Mouse (Mus musculus) embryonic facial prominence, embryonic 11.5 days (tissue): Measurements from ENCODE around the gene Eif3k. TPM values are rescaled to one million over a fixed set of nuclear protein-coding genes. Genes with fewer than 3 reads are reported as not detected.

Experiments used
- ATAC-seq: fragments of 200-750 bp; cut with Nextera tagmentation; replicated peaks from 2 replicates; pipeline ENCODE4 v1.8.0; 2017; ENCODE audit warnings: low read depth; ENCODE audit not compliant: insufficient number of reproducible peaks, low FRiP score, low TSS enrichment
- DNase-seq: peaks from one replicate; pipeline ENCODE4 v3.0.0-alpha.2; 2015; ENCODE audit warnings: low spot score
- H3K27ac ChIP-seq: fragments of 300-500 bp; sonication (generic); replicated peaks from 2 replicates; pipeline ENCODE4 v1.5.1; 2014; ENCODE audit warnings: mild to moderate bottlenecking, low read depth, low read length, control low read depth
- H3K27me3 ChIP-seq: fragments of 300-500 bp; sonication (generic); 2 replicates; pipeline ENCODE4 v1.6.1; 2014; ENCODE audit warnings: mild to moderate bottlenecking, low read length, moderate library complexity, mixed read lengths; ENCODE audit not compliant: control insufficient read depth, insufficient read depth
- H3K36me3 ChIP-seq: fragments of 300-500 bp; sonication (generic); replicated peaks from 2 replicates; pipeline ENCODE4 v1.6.1; 2014; ENCODE audit warnings: low read depth, mild to moderate bottlenecking, low read length, moderate library complexity, mixed read lengths; ENCODE audit not compliant: control insufficient read depth, insufficient read depth
- H3K4me1 ChIP-seq: fragments of 300-500 bp; sonication (generic); 2 replicates; pipeline ENCODE4 v1.6.1; 2014; ENCODE audit warnings: low read length, mixed read lengths; ENCODE audit not compliant: control insufficient read depth, insufficient read depth
- H3K4me2 ChIP-seq: fragments of 300-500 bp; sonication (generic); 2 replicates; pipeline ENCODE4 v1.6.1; 2014; ENCODE audit warnings: low read depth, mild to moderate bottlenecking, control low read depth, low read length, moderate library complexity
- H3K4me3 ChIP-seq: fragments of 300-500 bp; sonication (generic); 2 replicates; pipeline ENCODE4 v1.5.1; 2014; ENCODE audit warnings: low read depth, low read length, control low read depth
- H3K9ac ChIP-seq: fragments of 300-500 bp; sonication (generic); replicated peaks from 2 replicates; pipeline ENCODE4 v1.6.1; 2014; ENCODE audit warnings: mild to moderate bottlenecking, control low read depth, low read length
- H3K9me3 ChIP-seq: fragments of 300-500 bp; sonication (generic); replicated peaks from 2 replicates; pipeline ENCODE4 v1.6.1; 2016; ENCODE audit warnings: mild to moderate bottlenecking, low read length, inconsistent platforms, mixed read lengths; ENCODE audit not compliant: control insufficient read depth
- WGBS: fragments of 180-500 bp; shearing (Covaris S2); extraction: QIAGEN DNeasy Blood & Tissue Kit; methylation state at CpG from one replicate; pipeline ENCODE4 v1.1.7; 2014; 5-methylcytosine and 5-hydroxymethylcytosine counted together
- polyA plus RNA-seq: library from polyadenylated mRNA; unstranded; fragments of >200 nt; fragmentation: Nextera tagmentation; extraction: Ambion mirVana; gene quantifications from 2 replicates; pipeline ENCODE4 v1.2.1, GENCODE M21; 2014

Eif3k gene
- polyA plus RNA-seq: 439 and 446 TPM in 2 replicates

DNA sequence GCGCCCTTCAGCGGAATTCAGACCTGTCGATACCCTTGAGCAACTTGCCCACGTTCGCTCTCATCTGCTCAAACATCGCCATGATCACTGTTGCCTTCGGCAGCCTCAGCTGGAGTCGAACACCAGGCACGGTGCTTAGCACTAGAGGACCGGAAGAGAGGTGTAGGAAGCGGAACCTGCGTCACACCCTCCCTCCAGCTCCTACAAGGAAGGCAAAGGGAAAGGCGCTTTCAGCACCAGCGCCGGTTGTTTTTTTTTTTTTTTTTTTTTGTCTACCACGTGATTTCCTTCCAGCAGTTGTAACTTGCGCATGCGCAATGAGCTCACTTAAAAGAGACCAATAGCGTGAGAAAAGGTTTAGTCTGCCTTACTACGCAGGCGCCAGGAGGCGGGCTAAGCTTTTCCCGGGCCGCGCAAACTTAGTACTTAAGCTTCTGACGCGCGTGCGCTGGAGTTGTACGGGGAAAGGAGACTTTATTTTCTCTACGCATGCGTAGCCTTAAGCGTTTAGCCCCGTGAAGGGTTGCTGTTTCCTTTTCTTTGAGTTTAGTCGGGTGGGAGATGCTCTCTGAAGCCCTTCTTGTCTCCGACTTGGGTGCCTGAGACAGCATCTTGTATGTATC lies at the start of gene Eif3k, which contains the start of gene Map4k1:
Eif3k (minus strand) TSS at position 214 of the 623 bp plus-strand sequence.
Map4k1 (plus strand) TSS at position 400 of the 623 bp plus-strand sequence.
- H3K27me3 ChIP-seq: no peaks in the 10 kb centered on the region
- ATAC-seq (peak; percentile 94), DNase-seq (peak; percentile 100)
- H3K36me3 ChIP-seq: no peaks in the 10 kb centered on the region; the same call in 1 of the 2 replicates
- H3K4me1 ChIP-seq: no peaks in the 10 kb centered on the region; the same call in 1 of the 2 replicates
- H3K27ac ChIP-seq: peak within 1 kb of the TSS; percentile 38; the same call in 1 of the 2 replicates
- under 1% methylated on average over 36 of the region's 36 CpGs for WGBS
- peak within 1 kb of the TSS; percentile 79 for H3K9ac ChIP-seq
- H3K9me3 ChIP-seq: no peaks in the 10 kb centered on the region
- H3K4me3 ChIP-seq: peak within 1 kb of the TSS; percentile 53
- peak within 1 kb of the TSS; percentile 84 for H3K4me2 ChIP-seq

DNA sequence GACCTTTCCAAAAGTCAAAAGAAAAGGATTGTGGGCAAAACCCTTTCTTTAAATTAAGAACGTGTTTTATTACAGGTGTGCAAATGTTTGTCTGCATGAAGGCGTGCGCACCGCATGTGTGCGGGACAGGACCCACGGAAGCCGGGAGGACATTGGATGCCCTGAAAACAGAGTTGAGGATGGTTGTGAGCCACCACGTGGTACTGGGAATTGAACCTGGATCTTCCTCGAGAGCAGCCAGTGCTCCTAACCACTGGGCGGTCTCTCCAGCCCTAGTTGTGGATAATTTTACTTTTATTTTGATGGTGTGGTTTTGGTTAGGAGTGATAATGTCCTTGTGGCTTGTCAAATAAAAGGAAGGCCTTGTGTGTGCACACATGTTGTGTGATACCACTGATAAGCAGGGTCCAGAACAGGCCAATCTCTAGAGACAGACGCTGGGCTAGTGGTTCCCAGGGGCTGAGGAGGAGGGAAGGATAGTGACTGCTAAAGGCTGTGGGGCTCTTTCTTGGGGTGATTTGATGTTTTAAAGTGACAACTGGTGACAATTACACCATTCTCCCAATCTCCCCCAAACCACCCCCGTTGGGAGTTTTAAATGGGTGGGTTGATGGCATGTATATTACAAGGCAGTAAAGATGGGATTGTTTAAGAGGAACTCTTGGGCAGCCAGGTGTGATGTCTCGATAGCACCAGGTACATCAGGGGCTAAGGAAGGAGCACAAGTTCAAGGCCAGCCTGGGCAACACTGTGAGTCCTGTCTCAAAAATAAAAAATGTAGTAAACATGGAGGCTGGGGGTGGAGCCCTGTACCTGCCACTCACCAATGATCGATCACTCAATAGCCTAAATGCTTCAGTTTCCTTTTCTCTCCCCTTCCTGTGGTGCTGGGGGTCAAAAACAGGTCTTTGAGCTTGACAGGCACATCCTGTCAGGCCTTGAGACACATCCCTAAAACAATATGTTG lies 48.3 kb upstream of the Eif3k start:
- 88% methylated on average over 14 of the region's 14 CpGs for WGBS

DNA sequence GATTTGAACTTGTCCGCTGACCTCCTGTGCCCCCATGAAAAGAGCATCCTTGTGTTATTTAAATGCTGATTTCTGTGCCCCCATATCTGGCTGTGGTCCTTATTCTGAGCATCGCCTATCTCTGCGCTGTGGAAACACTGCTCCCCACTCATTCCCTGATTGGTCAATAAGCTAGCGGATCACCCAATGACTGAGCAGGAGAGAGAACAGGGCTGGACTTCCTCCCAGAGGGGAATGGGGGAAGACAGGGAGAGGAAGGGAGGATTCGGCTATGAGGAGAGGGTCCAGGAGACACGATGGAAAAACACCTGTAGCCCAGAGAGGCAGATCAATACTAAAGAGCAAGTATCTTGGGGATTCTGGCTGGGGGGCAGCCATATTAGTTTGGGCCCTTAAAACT lies 47.1 kb upstream of the Eif3k start:
- DNase-seq (no peak), ATAC-seq (no peak)
- Histone ChIP-seq H3K27me3 (no peaks in the 10 kb centered on the region), H3K4me3 (no peak overlapping the region), H3K4me1 (no peaks in the 10 kb centered on the region), H3K9me3 (no peaks in the 10 kb centered on the region), H3K27ac (no peak overlapping the region), H3K4me2 (no peak overlapping the region), H3K36me3 (no peaks in the 10 kb centered on the region), H3K9ac (no peak overlapping the region)
- WGBS: 81% methylated on average over 6 of the region's 6 CpGs

More for the DNA sequence above, 48.3 kb upstream of the Eif3k start:
- H3K4me3 ChIP-seq: no peak overlapping the region
- no peak overlapping the region for H3K4me2 ChIP-seq
- no peak overlapping the region for H3K27ac ChIP-seq
- no peaks in the 10 kb centered on the region for H3K4me1 ChIP-seq
- no peak overlapping the region for H3K9ac ChIP-seq
- no peaks in the 10 kb centered on the region for H3K36me3 ChIP-seq
- no peaks in the 10 kb centered on the region for H3K27me3 ChIP-seq
- DNase-seq: no peak
- H3K9me3 ChIP-seq: no peaks in the 10 kb centered on the region
- ATAC-seq: no peak

DNA sequence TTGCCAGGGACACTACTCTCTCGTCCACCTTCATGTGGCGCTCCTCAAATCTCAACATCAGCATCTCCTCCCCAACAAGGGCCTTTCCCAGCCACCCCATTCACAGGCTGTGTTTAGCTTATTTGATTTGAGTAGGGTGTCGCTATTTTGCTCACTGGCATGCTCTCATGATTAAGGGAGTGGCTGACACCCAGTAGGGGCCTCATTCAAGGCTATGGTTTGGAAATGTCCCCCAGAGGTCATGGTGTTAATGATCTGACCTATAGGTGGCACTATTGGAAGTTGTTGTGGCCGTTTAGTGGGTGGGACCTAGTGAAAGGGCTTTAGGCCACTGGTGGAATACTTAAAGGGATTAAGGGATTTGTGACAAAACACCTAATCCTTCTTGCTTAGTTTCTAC lies 45.1 kb upstream of the Eif3k start:
- Histone ChIP-seq H3K4me2 (no peak overlapping the region), H3K27ac (no peak overlapping the region), H3K9ac (no peak overlapping the region), H3K4me3 (no peak overlapping the region), H3K27me3 (no peaks in the 10 kb centered on the region), H3K4me1 (no peaks in the 10 kb centered on the region), H3K9me3 (no peaks in the 10 kb centered on the region), H3K36me3 (no peaks in the 10 kb centered on the region)
- DNase-seq (no peak), ATAC-seq (no peak)
- 76% methylated on average over 4 of the region's 4 CpGs for WGBS

DNA sequence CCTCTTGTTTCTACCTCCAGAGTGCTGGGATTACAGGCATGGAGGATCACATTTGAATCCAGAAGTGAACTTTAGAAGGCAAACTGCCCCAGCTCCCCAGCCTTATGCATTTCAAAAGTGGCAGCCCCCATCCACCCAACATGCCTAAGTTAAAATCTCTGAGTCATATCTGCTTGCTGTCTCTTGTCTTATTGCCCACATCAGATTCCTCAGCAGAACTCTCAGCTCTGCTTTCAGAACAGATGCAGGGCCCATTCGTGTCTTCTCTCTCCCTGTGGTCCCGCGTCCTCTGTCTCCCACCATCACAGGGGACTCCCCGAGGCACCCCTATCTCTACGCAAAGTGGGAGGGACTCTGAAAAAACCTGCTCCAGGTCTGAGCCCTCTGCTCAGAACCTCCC lies 44.5 kb upstream of the Eif3k start:
- no peaks in the 10 kb centered on the region for H3K36me3 ChIP-seq
- WGBS: 88% methylated on average over 5 of the region's 5 CpGs
- H3K27ac ChIP-seq: no peak overlapping the region
- no peak overlapping the region for H3K4me2 ChIP-seq
- ATAC-seq (no peak), DNase-seq (no peak)
- H3K9me3 ChIP-seq: no peaks in the 10 kb centered on the region
- H3K27me3 ChIP-seq: no peaks in the 10 kb centered on the region
- no peaks in the 10 kb centered on the region for H3K4me1 ChIP-seq
- no peak overlapping the region for H3K4me3 ChIP-seq
- H3K9ac ChIP-seq: no peak overlapping the region

DNA sequence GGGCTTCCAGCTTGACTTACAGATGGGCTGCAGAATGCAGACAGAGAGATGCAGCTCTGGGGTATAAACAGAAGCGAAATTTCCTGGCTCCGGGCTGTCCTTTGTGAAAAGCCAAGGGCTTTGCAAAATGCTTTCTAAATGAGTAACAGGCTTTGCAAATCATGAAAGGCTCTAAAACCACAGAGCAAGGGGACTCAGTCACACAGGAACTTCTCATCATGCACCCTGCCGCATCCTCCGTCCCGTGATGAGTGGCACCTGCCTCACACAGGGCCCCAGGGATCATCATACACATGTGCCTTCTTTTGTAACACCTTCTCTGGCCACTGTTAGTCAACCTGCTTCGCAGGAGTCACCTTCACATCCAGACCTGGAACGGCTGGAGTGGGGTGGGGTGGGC lies 43.9 kb upstream of the Eif3k start:
- Histone ChIP-seq H3K27me3 (peaks cover 3% of the 10 kb centered on the region; the same call in 1 of the 2 replicates), H3K4me1 (no peaks in the 10 kb centered on the region), H3K36me3 (no peaks in the 10 kb centered on the region), H3K4me2 (no peak overlapping the region), H3K9me3 (no peaks in the 10 kb centered on the region), H3K27ac (no peak overlapping the region), H3K4me3 (no peak overlapping the region), H3K9ac (no peak overlapping the region)
- ATAC-seq (no peak), DNase-seq (no peak)
- WGBS: 71% methylated on average over 7 of the region's 7 CpGs

DNA sequence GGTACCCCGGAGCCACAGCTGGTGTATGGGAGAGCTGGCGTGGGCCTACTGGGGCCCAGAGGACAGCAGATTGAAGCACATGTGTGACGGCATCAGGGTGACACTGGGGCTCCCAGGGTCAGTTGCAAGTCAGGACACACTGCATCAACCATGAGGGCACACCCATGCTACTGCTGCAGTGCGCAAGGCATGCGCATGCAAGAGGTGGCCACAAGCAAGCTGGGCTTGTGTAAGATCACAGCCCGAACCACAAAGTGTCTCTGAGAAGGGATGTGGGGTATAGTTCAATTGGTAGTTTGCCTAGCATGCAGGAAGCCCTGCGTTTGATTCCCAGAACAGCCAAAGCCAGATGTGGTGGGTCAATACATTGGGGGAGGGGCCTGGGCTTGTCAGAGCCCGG lies 41.9 kb upstream of the Eif3k start:
- ATAC-seq (no peak), DNase-seq (no peak)
- Histone ChIP-seq H3K9me3 (no peaks in the 10 kb centered on the region), H3K9ac (no peak overlapping the region), H3K4me2 (no peak overlapping the region), H3K36me3 (no peaks in the 10 kb centered on the region), H3K4me1 (peaks cover 5% of the 10 kb centered on the region), H3K27ac (no peak overlapping the region), H3K4me3 (no peak overlapping the region), H3K27me3 (peaks cover 23% of the 10 kb centered on the region)
- WGBS: 85% methylated on average over 8 of the region's 8 CpGs

DNA sequence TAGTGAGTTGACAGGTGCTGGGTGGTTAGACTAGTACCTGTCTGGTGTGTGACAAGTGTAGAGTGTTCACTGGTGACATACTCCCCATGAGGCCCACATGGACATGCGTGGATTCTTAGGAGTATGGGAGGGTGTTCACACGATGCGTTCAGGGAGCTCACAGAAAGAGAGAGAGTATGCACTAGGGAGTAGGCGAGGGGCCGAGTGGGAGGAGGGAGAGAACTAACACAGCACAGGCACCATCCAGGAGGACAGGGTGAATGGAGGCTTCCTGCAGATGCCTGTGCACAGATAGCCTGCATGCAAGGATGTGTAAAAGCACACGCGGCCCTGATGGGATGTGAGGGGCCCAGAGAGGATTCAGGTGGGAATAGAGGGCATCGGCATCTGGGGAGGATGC lies 40.8 kb upstream of the Eif3k start:
- H3K27me3 ChIP-seq: peaks cover 25% of the 10 kb centered on the region
- ATAC-seq: no peak
- H3K4me3 ChIP-seq: no peak overlapping the region
- DNase-seq: no peak
- no peak overlapping the region for H3K4me2 ChIP-seq
- no peak overlapping the region for H3K27ac ChIP-seq
- H3K36me3 ChIP-seq: no peaks in the 10 kb centered on the region
- 88% methylated on average over 8 of the region's 8 CpGs for WGBS
- no peak overlapping the region for H3K9ac ChIP-seq
- H3K4me1 ChIP-seq: peaks cover 5% of the 10 kb centered on the region
- H3K9me3 ChIP-seq: no peaks in the 10 kb centered on the region
